Mouse (Mus musculus) olfactory bulb, adult 2 months (tissue): ENCODE measurements at regions not wholly inside any gene's neighbourhood (a gene's known extent, or its start where the extent isn't known, plus 50 kb on each side); places are given as distances from the start of the nearest gene placed in this dataset.

ENCODE experiments used
- CTCF ChIP-seq: fragments of 200-500 bp; IDR thresholded peaks from 2 replicates; pipeline ENCODE4 v1.5.1; 2012; ENCODE audit warnings: low read depth, mild to moderate bottlenecking, low read length, moderate library complexity; ENCODE audit not compliant: insufficient read depth
- POLR2A ChIP-seq: fragments of 200-500 bp; IDR thresholded peaks from 2 replicates; pipeline ENCODE4 v1.6.1; 2012; ENCODE audit warnings: mild to moderate bottlenecking, low read depth, low read length, moderate library complexity; ENCODE audit not compliant: insufficient read depth

DNA sequence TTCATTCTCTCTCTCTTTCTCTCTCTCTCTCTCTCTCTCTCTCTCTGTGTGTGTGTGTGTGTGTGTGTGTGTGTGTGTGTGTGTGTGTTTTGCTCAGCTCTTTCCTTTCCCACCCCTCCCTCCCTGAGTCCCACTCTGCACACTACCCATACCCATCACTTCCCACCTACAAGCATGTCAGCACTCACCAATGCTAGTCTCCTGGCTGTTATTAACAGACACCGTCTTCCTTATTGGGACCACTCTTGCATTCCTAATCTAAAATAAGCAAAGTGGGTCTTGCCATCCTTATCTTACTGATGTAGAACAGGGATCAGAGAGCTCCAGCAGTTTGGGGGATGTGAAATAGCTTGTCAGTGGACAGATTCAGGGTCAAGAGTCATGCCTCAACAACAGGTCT is 153.3 kb upstream of the Cadm1 start:
- TF ChIP-seq CTCF (no peak), POLR2A (no peak)
